Mouse (Mus musculus) lung, adult 10 weeks (tissue): ENCODE results near the gene Rasd2. TPM values are rescaled to one million over a fixed set of nuclear protein-coding genes. Genes with fewer than 3 reads are reported as not detected.

Experiments used
- polyA plus RNA-seq: library from polyadenylated mRNA; stranded (reverse); fragments of 350-450 nt; fragmentation: Illumina TruSeq; extraction: RNeasy Lipid Tissue Mini Kit (QIAGEN cat#74804); gene quantifications from one replicate; pipeline ENCODE4 v1.2.3, GENCODE M21; 2014; ENCODE audit warnings: low read depth, low replicate concordance; ENCODE audit not compliant: insufficient read depth

The Rasd2 gene
- 1.5 TPM for polyA plus RNA-seq

DNA sequence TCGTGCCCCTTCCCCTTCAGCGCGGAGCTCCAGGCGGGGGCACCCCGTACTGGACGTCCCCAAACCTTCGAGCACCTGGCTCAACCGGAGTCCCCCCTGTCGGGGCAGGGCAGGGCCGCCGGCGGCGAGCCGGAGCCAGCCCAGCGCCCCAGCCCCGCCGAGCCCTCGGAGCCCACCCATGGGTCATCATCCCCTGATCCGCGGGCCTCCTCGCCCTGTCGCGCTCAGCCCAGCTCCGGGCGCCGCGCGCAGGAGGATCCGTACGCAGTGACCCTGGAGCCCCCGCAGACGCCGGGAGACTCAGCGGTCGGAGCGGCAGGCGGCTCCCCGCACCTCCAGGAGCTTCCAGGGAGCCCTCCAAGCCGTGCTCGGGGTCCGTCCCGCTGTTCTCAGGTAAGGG, at the start of gene Rasd2:
Gene Rasd2 (plus strand): TSS at position 259 of the 400 bp plus-strand sequence.

Other genes starting within 250 kb of the Rasd2 start
- 10.1 TPM for gene Hmgxb4, start 220.6 kb upstream of the Rasd2 start, polyA plus RNA-seq
- gene Tom1, start 180.2 kb upstream of the Rasd2 start, polyA plus RNA-seq: 19.6 TPM
- 35.2 TPM for gene Hmox1, start 120.3 kb upstream of the Rasd2 start, polyA plus RNA-seq
- 5.2 TPM for gene Mcm5, start 104.4 kb upstream of the Rasd2 start, polyA plus RNA-seq
- not detected for gene Gm10358, start 192.6 kb downstream of the Rasd2 start, polyA plus RNA-seq
- not detected for gene Iqcm, start 234.8 kb downstream of the Rasd2 start, polyA plus RNA-seq